Comparison of ENCODE assay signal across 7 mouse cellular contexts in genomic region chr2:156853584-156853983, GRCm38 (mm10). TPM values are rescaled to one million over a fixed set of nuclear protein-coding genes. Genes with fewer than 3 reads are reported as not detected.
DNase-seq lines count a peak whose midpoint lies in the region; ATAC-seq and TF ChIP-seq lines count a peak whose summit lies in the region.
"Not testable (repeated sequence)": the region's sequence is repeated elsewhere in the genome, so short reads cannot be mapped to it uniquely, and the experiment has no call there.

No protein-coding gene starts in this region.

- not testable (repeated sequence) for H3K9me3 ChIP-seq in embryonic facial prominence, embryonic 13.5 days; forebrain, embryonic 15.5 days; hindbrain, embryonic 12.5 days (replicated peaks); lung, embryonic 14.5 days (ENCODE audit: low read depth, low read length); neural tube, embryonic 13.5 days

- WGBS in embryonic facial prominence, embryonic 13.5 days: 75% methylated on average over 10 of the region's 13 CpGs
- WGBS in forebrain, embryonic 15.5 days: 42% methylated on average over 8 of the region's 13 CpGs
- WGBS in hindbrain, embryonic 12.5 days: 81% methylated on average over 9 of the region's 13 CpGs
- WGBS in lung, embryonic 14.5 days: 78% methylated on average over 8 of the region's 13 CpGs
- 65% methylated on average over 8 of the region's 13 CpGs for WGBS in neural tube, embryonic 13.5 days

- not testable (repeated sequence) for H3K4me3 ChIP-seq in embryonic facial prominence, embryonic 13.5 days; forebrain, embryonic 15.5 days; hindbrain, embryonic 12.5 days; lung, embryonic 14.5 days (ENCODE audit: low read depth, low read length); neural tube, embryonic 13.5 days

- not testable (repeated sequence) for TF ChIP-seq CTCF in lung, embryonic 14.5 days (IDR thresholded peaks at IDR 0.05; ENCODE audit: low read depth)

- H3K4me1 ChIP-seq in embryonic facial prominence, embryonic 13.5 days; hindbrain, embryonic 12.5 days; lung, embryonic 14.5 days (ENCODE audit: insufficient read depth); neural tube, embryonic 13.5 days (replicated peaks): not testable (repeated sequence)
- H3K4me1 ChIP-seq in forebrain, embryonic 15.5 days: peaks cover 13% of the 10 kb centered on the region

- not testable (repeated sequence) for H3K27ac ChIP-seq in embryonic facial prominence, embryonic 13.5 days; forebrain, embryonic 15.5 days (replicated peaks); hindbrain, embryonic 12.5 days; lung, embryonic 14.5 days (ENCODE audit: low read depth); neural tube, embryonic 13.5 days (replicated peaks)

- peaks cover 65% of the 10 kb centered on the region for H3K36me3 ChIP-seq in embryonic facial prominence, embryonic 13.5 days
- peaks cover 31% of the 10 kb centered on the region for H3K36me3 ChIP-seq in forebrain, embryonic 15.5 days
- peaks cover 44% of the 10 kb centered on the region for H3K36me3 ChIP-seq in hindbrain, embryonic 12.5 days
- H3K36me3 ChIP-seq in lung, embryonic 14.5 days (ENCODE audit: insufficient read depth): peaks cover 70% of the 10 kb centered on the region
- peaks cover 51% of the 10 kb centered on the region for H3K36me3 ChIP-seq in neural tube, embryonic 13.5 days

- H3K27me3 ChIP-seq in embryonic facial prominence, embryonic 13.5 days; forebrain, embryonic 15.5 days; hindbrain, embryonic 12.5 days; lung, embryonic 14.5 days (ENCODE audit: insufficient read depth, low read length); neural tube, embryonic 13.5 days: not testable (repeated sequence)

- peak; percentile 63; the same call in 1 of the 2 replicates for ATAC-seq in embryonic facial prominence, embryonic 13.5 days (ENCODE audit: insufficient number of reproducible peaks, insufficient read depth, low FRiP score, low TSS enrichment, low read depth)
- ATAC-seq in forebrain, embryonic 15.5 days (replicated peaks): 0 out of 2 replicates have a peak, but pooled peaks have one; percentile 41
- ATAC-seq in hindbrain, embryonic 12.5 days (ENCODE audit: low FRiP score): 0 out of 2 replicates have a peak, but pooled peaks have one; percentile 36
- ATAC-seq in lung, embryonic 14.5 days (ENCODE audit: insufficient read depth): 0 out of 2 replicates have a peak, but pooled peaks have one; percentile 23
- ATAC-seq in neural tube, embryonic 13.5 days (ENCODE audit: low read depth): peak; percentile 51

- H3K9ac ChIP-seq in embryonic facial prominence, embryonic 13.5 days; forebrain, embryonic 15.5 days (replicated peaks); hindbrain, embryonic 12.5 days; lung, embryonic 14.5 days; neural tube, embryonic 13.5 days: not testable (repeated sequence)

- peak; percentile 36 for DNase-seq in kidney, adult 11 months
- DNase-seq in kidney, postnatal 36 days: peak; percentile 7 to 24
- not testable (repeated sequence) for DNase-seq in lung, embryonic 14.5 days

- not testable (repeated sequence) for H3K4me2 ChIP-seq in embryonic facial prominence, embryonic 13.5 days; forebrain, embryonic 15.5 days (replicated peaks); hindbrain, embryonic 12.5 days (replicated peaks); lung, embryonic 14.5 days; neural tube, embryonic 13.5 days

RNA-seq across cellular contexts. Expression of gene 4930518I15Rik, which starts 4.2 kb away (rescaled TPM):
- polyA plus RNA-seq in embryonic facial prominence, embryonic 13.5 days (2015; fragmentation: Nextera tagmentation; extraction: Ambion mirVana): 13.5 and 14.6 TPM in 2 replicates
- polyA plus RNA-seq in forebrain, embryonic 15.5 days (2015; fragmentation: Nextera tagmentation; extraction: Ambion mirVana): 11.2 and 12.1 TPM in 2 replicates
- 10.0 and 10.7 TPM in 2 replicates for polyA plus RNA-seq in hindbrain, embryonic 12.5 days (2016; fragmentation: Nextera tagmentation; extraction: Ambion mirVana)
- polyA plus RNA-seq in lung, embryonic 14.5 days (2014; fragmentation: Nextera tagmentation; extraction: Ambion mirVana): 5.7 and 7.2 TPM in 2 replicates
- polyA plus RNA-seq in neural tube, embryonic 13.5 days (2015; fragmentation: Nextera tagmentation; extraction: Ambion mirVana): 8.3 and 10.4 TPM in 2 replicates

RNA-seq across cellular contexts. Expression of gene Rab5if, which starts 9.3 kb away (rescaled TPM):
- polyA plus RNA-seq in embryonic facial prominence, embryonic 13.5 days (2015; fragmentation: Nextera tagmentation; extraction: Ambion mirVana): 158 and 164 TPM in 2 replicates
- 144 and 145 TPM in 2 replicates for polyA plus RNA-seq in forebrain, embryonic 15.5 days (2015; fragmentation: Nextera tagmentation; extraction: Ambion mirVana)
- 170 and 175 TPM in 2 replicates for polyA plus RNA-seq in hindbrain, embryonic 12.5 days (2016; fragmentation: Nextera tagmentation; extraction: Ambion mirVana)
- 194 and 210 TPM in 2 replicates for polyA plus RNA-seq in lung, embryonic 14.5 days (2014; fragmentation: Nextera tagmentation; extraction: Ambion mirVana)
- 161 and 167 TPM in 2 replicates for polyA plus RNA-seq in neural tube, embryonic 13.5 days (2015; fragmentation: Nextera tagmentation; extraction: Ambion mirVana)

RNA-seq across cellular contexts. Expression of gene Tgif2, which starts 13.8 kb away (rescaled TPM):
- 69.6 and 72.6 TPM in 2 replicates for polyA plus RNA-seq in embryonic facial prominence, embryonic 13.5 days (2015; fragmentation: Nextera tagmentation; extraction: Ambion mirVana)
- polyA plus RNA-seq in forebrain, embryonic 15.5 days (2015; fragmentation: Nextera tagmentation; extraction: Ambion mirVana): 42.4 and 45.2 TPM in 2 replicates
- polyA plus RNA-seq in hindbrain, embryonic 12.5 days (2016; fragmentation: Nextera tagmentation; extraction: Ambion mirVana): 60.1 and 64.4 TPM in 2 replicates
- polyA plus RNA-seq in lung, embryonic 14.5 days (2014; fragmentation: Nextera tagmentation; extraction: Ambion mirVana): 69.1 and 75.1 TPM in 2 replicates
- polyA plus RNA-seq in neural tube, embryonic 13.5 days (2015; fragmentation: Nextera tagmentation; extraction: Ambion mirVana): 24.1 and 31.1 TPM in 2 replicates

RNA-seq across cellular contexts. Expression of gene Sla2, which starts 33.4 kb away (rescaled TPM):
- polyA plus RNA-seq in embryonic facial prominence, embryonic 13.5 days (2015; fragmentation: Nextera tagmentation; extraction: Ambion mirVana): 0.38 and 0.62 TPM in 2 replicates
- polyA plus RNA-seq in forebrain, embryonic 15.5 days (2015; fragmentation: Nextera tagmentation; extraction: Ambion mirVana): 0.09 and 0.18 TPM in 2 replicates
- 0.23 and 0.34 TPM in 2 replicates for polyA plus RNA-seq in hindbrain, embryonic 12.5 days (2016; fragmentation: Nextera tagmentation; extraction: Ambion mirVana)
- 0.21 and 0.50 TPM in 2 replicates for polyA plus RNA-seq in lung, embryonic 14.5 days (2014; fragmentation: Nextera tagmentation; extraction: Ambion mirVana)
- polyA plus RNA-seq in neural tube, embryonic 13.5 days (2015; fragmentation: Nextera tagmentation; extraction: Ambion mirVana): 0.18 TPM in 1 of 2 replicates, not detected in the other
